Mouse (Mus musculus): ENCODE results near the gene Vmn1r233. TPM values are rescaled to one million over a fixed set of nuclear protein-coding genes. Genes with fewer than 3 reads are reported as not detected.
A peak's percentile ranks its signal among the peaks of the same experiment; 100 is the strongest.

The Vmn1r233 gene
- polyA plus RNA-seq, 1 experiment from 2014 or later, result not detected

- no peak for DNase-seq (ENCODE audit: low spot score)
- TF ChIP-seq CTCF (IDR thresholded peaks at IDR 0.05) (no peak), EP300 (IDR thresholded peaks at IDR 0.05) (no peak)
- H3K36me3 ChIP-seq (ENCODE audit: insufficient read depth, low read length), result peaks cover 55% of the 10 kb centered on the region
- WGBS, result 92% methylated on average over 4 of the region's 4 CpGs
- no peak overlapping the region for H3K4me2 ChIP-seq (replicated peaks; ENCODE audit: low read depth, low read length)
- H3K4me1 ChIP-seq (ENCODE audit: insufficient read depth, low read depth, low read length), result no peaks in the 10 kb centered on the region
- ATAC-seq, result no peak
- no peaks in the 10 kb centered on the region for H3K27me3 ChIP-seq (replicated peaks; ENCODE audit: insufficient read depth, low read length)
- no peak overlapping the region for H3K9ac ChIP-seq (replicated peaks; ENCODE audit: low read depth)
- no peak overlapping the region for H3K4me3 ChIP-seq (ENCODE audit: low read depth, low read length)
- H3K27ac ChIP-seq (ENCODE audit: low read length), result no peak overlapping the region
- H3K9me3 ChIP-seq (ENCODE audit: low read length), result no peaks in the 10 kb centered on the region
Observed at GRCm38 (mm10) chr17:20965421-20965820, 30.8 kb downstream of the Vmn1r233 start.

DNA sequence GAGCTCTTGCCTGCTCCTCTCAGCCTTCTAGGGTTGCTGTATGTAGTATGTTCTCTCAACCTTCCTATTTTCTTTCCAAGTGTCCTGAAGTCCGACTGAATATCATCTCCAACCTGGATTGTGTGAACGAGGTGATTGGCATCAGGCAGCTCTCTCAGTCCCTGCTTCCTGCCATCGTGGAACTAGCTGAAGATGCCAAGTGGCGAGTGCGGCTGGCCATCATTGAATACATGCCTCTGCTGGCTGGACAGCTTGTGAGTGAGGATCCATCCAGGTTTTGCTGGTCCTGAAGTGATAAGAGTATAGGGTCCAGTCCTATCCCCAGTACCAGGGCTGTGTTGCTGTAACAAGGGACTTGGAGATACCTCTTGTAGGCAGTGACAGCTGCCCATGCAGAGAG is 35.9 kb downstream of the Vmn1r233 start:
- peaks cover 84% of the 10 kb centered on the region for H3K36me3 ChIP-seq (ENCODE audit: insufficient read depth, low read length)
- no peak for TF ChIP-seq CTCF (IDR thresholded peaks at IDR 0.05)
- TF ChIP-seq EP300 (IDR thresholded peaks at IDR 0.05), result no peak
- no peak overlapping the region for H3K27ac ChIP-seq (ENCODE audit: low read length)
- DNase-seq (ENCODE audit: low spot score) (no peak), ATAC-seq (no peak)
- no peaks in the 10 kb centered on the region for H3K9me3 ChIP-seq (ENCODE audit: low read length)
- no peak overlapping the region for H3K4me3 ChIP-seq (ENCODE audit: low read depth, low read length)
- H3K4me2 ChIP-seq (replicated peaks; ENCODE audit: low read depth, low read length), result no peak overlapping the region
- no peaks in the 10 kb centered on the region for H3K27me3 ChIP-seq (replicated peaks; ENCODE audit: insufficient read depth, low read length)
- H3K4me1 ChIP-seq (ENCODE audit: insufficient read depth, low read depth, low read length), result no peaks in the 10 kb centered on the region
- H3K9ac ChIP-seq (replicated peaks; ENCODE audit: low read depth), result no peak overlapping the region
- 87% methylated on average over 5 of the region's 5 CpGs for WGBS

DNA sequence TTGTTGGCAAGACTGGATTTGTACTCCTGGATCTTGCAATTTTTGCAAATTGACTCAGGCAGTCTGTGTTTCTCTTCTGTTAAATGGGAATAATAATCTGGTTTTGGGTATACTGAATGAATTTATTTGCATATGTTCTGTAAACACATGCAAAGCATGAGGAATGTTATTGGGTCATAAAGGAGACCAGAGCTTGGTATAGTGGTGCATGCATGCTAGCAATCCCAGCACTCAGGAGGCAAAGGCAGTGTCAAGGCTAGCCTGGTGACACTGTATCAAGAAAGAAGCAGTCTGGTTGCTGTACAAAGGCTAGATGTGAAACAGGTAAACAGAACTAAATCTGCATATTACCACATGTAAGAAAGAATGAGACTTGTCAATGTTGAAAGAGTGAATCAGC is 49.6 kb downstream of the Vmn1r233 start:
- peak overlapping the region; percentile 84 for H3K4me2 ChIP-seq (replicated peaks; ENCODE audit: low read depth, low read length)
- H3K4me1 ChIP-seq (ENCODE audit: insufficient read depth, low read depth, low read length), result peaks cover 15% of the 10 kb centered on the region; the same call in 1 of the 2 replicates
- H3K36me3 ChIP-seq (ENCODE audit: insufficient read depth, low read length), result no peaks in the 10 kb centered on the region
- H3K27ac ChIP-seq (ENCODE audit: low read length), result no peak overlapping the region; the same call in 1 of the 2 replicates
- H3K27me3 ChIP-seq (replicated peaks; ENCODE audit: insufficient read depth, low read length), result no peaks in the 10 kb centered on the region
- ATAC-seq (no peak), DNase-seq (ENCODE audit: low spot score) (peak; percentile 49)
- H3K9me3 ChIP-seq (ENCODE audit: low read length), result no peaks in the 10 kb centered on the region
- H3K4me3 ChIP-seq (ENCODE audit: low read depth, low read length), result peak overlapping the region; percentile 86
- no peak for TF ChIP-seq EP300 (IDR thresholded peaks at IDR 0.05)
- TF ChIP-seq CTCF (IDR thresholded peaks at IDR 0.05), result no peak
- peak overlapping the region; percentile 92; the same call in 1 of the 2 replicates for H3K9ac ChIP-seq (replicated peaks; ENCODE audit: low read depth)

DNA sequence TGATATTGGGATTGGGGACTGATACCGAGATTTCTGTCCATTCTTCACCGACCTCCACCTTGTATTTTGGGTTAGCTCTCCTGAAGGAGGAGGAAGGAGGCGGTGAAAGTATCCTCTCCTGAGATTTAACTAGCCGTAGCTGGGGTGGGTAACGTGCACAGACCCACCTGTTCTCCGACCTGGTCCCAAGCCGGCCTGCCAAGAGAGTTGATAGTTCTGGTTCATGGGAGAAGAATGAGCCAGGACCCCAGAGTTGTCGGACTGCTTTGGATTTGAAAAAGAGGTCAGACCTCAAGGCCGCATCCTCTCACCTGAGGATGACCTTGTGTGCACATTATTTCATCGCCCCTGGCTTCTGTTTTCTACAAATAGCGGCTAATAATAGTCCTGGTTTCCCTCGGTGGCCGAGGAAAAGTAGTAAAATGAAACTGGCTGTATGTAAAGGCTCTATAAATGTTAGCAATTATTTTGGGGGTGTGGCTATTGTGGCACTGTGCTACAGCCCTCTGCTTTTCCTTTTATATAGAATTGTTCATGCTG is 50.2 kb downstream of the Vmn1r233 start:
- Histone ChIP-seq H3K27me3 (replicated peaks; ENCODE audit: insufficient read depth, low read length) (no peaks in the 10 kb centered on the region), H3K4me1 (ENCODE audit: insufficient read depth, low read depth, low read length) (peaks cover 15% of the 10 kb centered on the region; the same call in 1 of the 2 replicates), H3K9me3 (ENCODE audit: low read length) (no peaks in the 10 kb centered on the region), H3K27ac (ENCODE audit: low read length) (peak overlapping the region; percentile 95), H3K9ac (replicated peaks; ENCODE audit: low read depth) (peak overlapping the region; percentile 92), H3K4me2 (replicated peaks; ENCODE audit: low read depth, low read length) (peak overlapping the region; percentile 84), H3K36me3 (ENCODE audit: insufficient read depth, low read length) (no peaks in the 10 kb centered on the region), H3K4me3 (ENCODE audit: low read depth, low read length) (peak overlapping the region; percentile 86)
- under 1% methylated on average over 13 of the region's 13 CpGs for WGBS
- TF ChIP-seq CTCF (IDR thresholded peaks at IDR 0.05), result no peak
- no peak for TF ChIP-seq EP300 (IDR thresholded peaks at IDR 0.05)
- ATAC-seq (no peak), DNase-seq (ENCODE audit: low spot score) (peak; percentile 37)

DNA sequence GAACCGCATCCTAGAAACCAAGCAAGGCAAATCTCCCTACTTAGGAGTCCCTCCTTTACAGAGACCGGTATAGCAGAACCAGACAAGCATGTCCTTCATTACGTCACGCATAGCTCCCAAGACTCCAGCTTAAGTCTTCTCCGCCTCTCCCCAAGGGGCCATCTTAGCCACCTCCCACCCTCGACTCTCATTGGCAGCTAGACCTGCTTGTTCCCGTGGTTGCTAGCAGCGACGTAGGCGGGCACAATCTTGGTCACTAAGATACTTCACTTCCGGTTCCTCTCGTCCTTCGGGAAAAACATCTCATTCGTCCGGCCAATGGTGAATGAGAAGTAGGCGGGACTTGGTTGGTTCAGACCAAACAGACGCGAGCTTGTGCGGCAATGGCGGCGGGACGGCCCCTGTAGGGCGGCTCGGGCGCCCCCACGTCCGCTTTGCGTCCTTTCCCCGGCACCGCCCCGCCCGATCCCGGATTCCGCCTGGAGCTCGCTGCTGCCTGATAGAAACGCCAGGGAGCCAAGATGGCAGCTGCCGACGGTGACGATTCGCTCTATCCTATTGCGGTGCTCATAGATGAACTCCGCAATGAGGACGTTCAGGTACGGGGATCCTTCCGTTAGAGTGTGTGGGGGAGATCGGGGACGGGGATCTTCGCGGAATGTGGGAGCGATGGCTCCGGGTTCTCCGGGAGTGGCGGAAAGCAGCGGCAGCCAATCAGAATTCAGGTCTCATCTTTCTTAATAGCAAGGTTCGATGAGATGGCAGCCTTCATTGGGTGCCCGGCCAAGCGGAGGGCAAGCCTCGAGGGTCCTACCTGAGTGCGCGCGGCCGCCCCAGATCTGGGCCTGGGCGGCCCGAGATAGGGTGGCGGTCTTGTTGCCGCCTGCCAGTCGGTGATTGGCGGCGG is 51.0 kb downstream of the Vmn1r233 start, which contains the start of gene Ppp2r1a:
Ppp2r1a (plus strand) TSS at position 327 of the 907 bp plus-strand sequence.
- WGBS, result under 1% methylated on average over 69 of the region's 69 CpGs
- no peaks in the 10 kb centered on the region for H3K9me3 ChIP-seq (ENCODE audit: low read length)

DNA sequence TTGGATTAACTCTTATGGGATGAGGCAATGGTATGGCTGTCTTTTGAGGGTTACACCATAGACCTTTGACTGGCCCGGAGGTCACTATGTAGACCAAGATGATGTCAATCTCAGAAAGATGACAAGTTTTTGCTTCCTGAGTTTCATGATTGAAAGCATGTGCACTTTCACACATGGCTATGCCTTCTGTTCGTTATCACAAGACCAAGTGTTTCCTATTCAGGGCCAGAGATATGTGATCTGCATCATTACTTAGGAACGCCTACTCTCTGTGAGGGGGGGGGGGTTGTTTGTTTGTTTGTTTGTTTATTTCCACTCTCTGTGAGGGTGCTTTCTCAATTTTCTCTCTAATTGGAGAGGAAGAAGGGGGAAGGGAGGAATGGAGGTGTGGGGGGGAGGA is 52.0 kb downstream of the Vmn1r233 start:
- peak overlapping the region; percentile 92 for H3K27ac ChIP-seq (ENCODE audit: low read length)
- no peaks in the 10 kb centered on the region for H3K9me3 ChIP-seq (ENCODE audit: low read length)
- H3K27me3 ChIP-seq (replicated peaks; ENCODE audit: insufficient read depth, low read length), result no peaks in the 10 kb centered on the region
- peaks cover 15% of the 10 kb centered on the region; the same call in 1 of the 2 replicates for H3K4me1 ChIP-seq (ENCODE audit: insufficient read depth, low read depth, low read length)
- peak overlapping the region; percentile 35 for H3K9ac ChIP-seq (replicated peaks; ENCODE audit: low read depth)
- H3K4me3 ChIP-seq (ENCODE audit: low read depth, low read length), result peak overlapping the region; percentile 86
- peak overlapping the region; percentile 71 for H3K4me2 ChIP-seq (replicated peaks; ENCODE audit: low read depth, low read length)
- DNase-seq (ENCODE audit: low spot score) (peak; percentile 43), ATAC-seq (no peak)
- H3K36me3 ChIP-seq (ENCODE audit: insufficient read depth, low read length), result no peaks in the 10 kb centered on the region
- TF ChIP-seq CTCF (IDR thresholded peaks at IDR 0.05), result no peak
- TF ChIP-seq EP300 (IDR thresholded peaks at IDR 0.05), result no peak
- 47% methylated on average over 3 of the region's 3 CpGs for WGBS

More for the DNA sequence above, 51.0 kb downstream of the Vmn1r233 start, which contains the start of gene Ppp2r1a:
- DNase-seq (ENCODE audit: low spot score), result peak; percentile 100
- Histone ChIP-seq H3K4me3 (ENCODE audit: low read depth, low read length) (peak within 1 kb of the TSS; percentile 86), H3K27me3 (replicated peaks; ENCODE audit: insufficient read depth, low read length) (no peaks in the 10 kb centered on the region), H3K27ac (ENCODE audit: low read length) (peak within 1 kb of the TSS; percentile 95), H3K4me1 (ENCODE audit: insufficient read depth, low read depth, low read length) (peaks cover 15% of the 10 kb centered on the region; the same call in 1 of the 2 replicates), H3K9ac (replicated peaks; ENCODE audit: low read depth) (peak within 1 kb of the TSS; percentile 92), H3K4me2 (replicated peaks; ENCODE audit: low read depth, low read length) (peak within 1 kb of the TSS; percentile 84), H3K36me3 (ENCODE audit: insufficient read depth, low read length) (no peaks in the 10 kb centered on the region)
- TF ChIP-seq EP300 (IDR thresholded peaks at IDR 0.05) (no peak), CTCF (IDR thresholded peaks at IDR 0.05) (peak; percentile 29; the same call in 1 of the 2 replicates)
- ATAC-seq, result peak; percentile 97

Other genes starting within 250 kb of the Vmn1r233 start
- not detected in 2 replicates for gene Vmn1r228, start 210.3 kb downstream of the Vmn1r233 start, polyA plus RNA-seq (2015; fragmentation: Nextera tagmentation; extraction: Ambion mirVana)
- gene Vmn1r229, start 184.9 kb downstream of the Vmn1r233 start, polyA plus RNA-seq (2015; fragmentation: Nextera tagmentation; extraction: Ambion mirVana), result not detected in 2 replicates
- not detected in 2 replicates for gene Vmn1r230, start 156.0 kb downstream of the Vmn1r233 start, polyA plus RNA-seq (2015; fragmentation: Nextera tagmentation; extraction: Ambion mirVana)
- not detected in 2 replicates for gene Vmn1r231, start 91.4 kb downstream of the Vmn1r233 start, polyA plus RNA-seq (2015; fragmentation: Nextera tagmentation; extraction: Ambion mirVana)
- not detected in 2 replicates for gene Vmn1r232, start 76.8 kb downstream of the Vmn1r233 start, polyA plus RNA-seq (2015; fragmentation: Nextera tagmentation; extraction: Ambion mirVana)
- 208 and 221 TPM in 2 replicates for gene Ppp2r1a, start 51.2 kb downstream of the Vmn1r233 start, polyA plus RNA-seq (2015; fragmentation: Nextera tagmentation; extraction: Ambion mirVana)
- gene Zfp160, start 12.4 kb upstream of the Vmn1r233 start, polyA plus RNA-seq (2015; fragmentation: Nextera tagmentation; extraction: Ambion mirVana), result 7.7 and 8.8 TPM in 2 replicates
- gene Vmn1r234, start 229.6 kb upstream of the Vmn1r233 start, polyA plus RNA-seq (2015; fragmentation: Nextera tagmentation; extraction: Ambion mirVana), result not detected in 2 replicates

All from lung, postnatal 0 days (tissue).